Mouse (Mus musculus): ENCODE data around the gene Yipf1. TPM values are rescaled to one million over a fixed set of nuclear protein-coding genes. Genes with fewer than 3 reads are reported as not detected.

Yipf1 gene
- polyA plus RNA-seq, 1 experiment: 37.3 TPM

DNA sequence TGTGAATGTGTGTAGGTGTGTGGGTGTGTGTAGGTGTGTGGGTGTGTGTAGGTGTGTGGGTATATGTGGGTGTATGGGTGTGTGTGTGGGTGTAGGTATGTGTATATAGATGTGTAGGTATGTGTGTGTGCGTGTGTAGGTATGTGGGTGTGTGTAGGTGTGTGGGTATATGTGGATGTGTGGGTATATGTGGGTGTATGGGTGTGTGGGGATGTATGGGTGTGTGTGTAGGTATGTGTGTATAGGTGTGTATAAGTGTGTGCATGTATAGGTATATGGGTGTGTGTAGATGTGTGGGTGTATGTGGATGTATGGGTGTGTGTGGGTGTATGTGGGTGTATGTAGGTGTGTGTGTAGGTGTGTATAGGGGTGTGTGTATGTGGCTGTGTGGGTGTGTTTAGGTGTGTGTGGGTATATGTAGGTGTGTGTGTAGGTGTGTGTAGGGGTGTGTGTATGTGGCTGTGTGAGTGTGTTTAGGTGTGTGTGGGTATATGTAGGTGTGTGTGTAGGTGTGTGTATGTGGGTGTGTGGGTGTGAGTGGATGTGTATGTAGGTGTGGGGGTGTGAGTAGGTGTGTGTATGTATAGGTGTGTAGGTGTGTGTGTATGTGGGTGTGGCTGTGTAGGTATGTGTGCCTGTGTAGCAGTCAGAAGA is 13.1 kb upstream of the Yipf1 start:
- no peak overlapping the region for H3ac ChIP-seq (ENCODE audit: control insufficient read depth, insufficient read length)
- no peaks in the 10 kb centered on the region for H3K79me2 ChIP-seq (ENCODE audit: control insufficient read depth, insufficient read depth)
- peak overlapping the region; percentile 16 for H3K4me2 ChIP-seq (ENCODE audit: low read depth)
- no peak overlapping the region for H3K4me3 ChIP-seq
- H3K27me3 ChIP-seq (ENCODE audit: control insufficient read depth, insufficient read depth, insufficient read length): peaks cover 37% of the 10 kb centered on the region
- H3K36me3 ChIP-seq (ENCODE audit: control insufficient read depth, insufficient read depth): no peaks in the 10 kb centered on the region
- TF ChIP-seq SRF (IDR thresholded peaks at IDR 0.05; ENCODE audit: control insufficient read depth, insufficient read length, low read depth) (no peak), REST (IDR thresholded peaks at IDR 0.05; ENCODE audit: insufficient read depth, insufficient read length) (no peak), TCF3 (IDR thresholded peaks at IDR 0.05; ENCODE audit: insufficient read length, low read depth) (no peak), POLR2AphosphoS2 (IDR thresholded peaks at IDR 0.05; ENCODE audit: insufficient read length, low read depth) (no peak), MAX (IDR thresholded peaks at IDR 0.05; ENCODE audit: low read depth) (no peak), POLR2A (IDR thresholded peaks at IDR 0.05; ENCODE audit: insufficient read length, low read depth) (no peak)

DNA sequence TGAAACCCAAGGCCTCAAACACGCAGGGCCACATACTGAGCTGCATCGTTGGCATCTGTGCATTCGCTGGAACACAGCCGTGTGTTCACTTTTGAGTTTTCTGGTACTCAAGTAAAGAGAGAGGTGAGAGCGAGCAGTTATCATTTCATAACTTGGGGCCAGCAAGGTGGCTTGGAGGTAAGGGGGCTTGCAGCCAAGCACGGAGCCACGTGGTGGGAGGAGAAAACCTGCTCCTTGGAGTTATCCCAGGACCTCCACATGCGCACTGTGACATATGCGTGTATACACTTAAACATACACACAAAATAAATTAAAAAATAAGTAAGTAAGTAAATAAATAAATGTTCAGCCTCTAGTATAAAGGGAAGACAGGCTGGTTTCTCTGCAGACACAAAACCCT is 11.9 kb upstream of the Yipf1 start:
- Histone ChIP-seq H3K36me3 (ENCODE audit: control insufficient read depth, insufficient read depth) (no peaks in the 10 kb centered on the region), H3K4me2 (ENCODE audit: low read depth) (no peak overlapping the region), H3ac (ENCODE audit: control insufficient read depth, insufficient read length) (no peak overlapping the region), H3K79me2 (ENCODE audit: control insufficient read depth, insufficient read depth) (no peaks in the 10 kb centered on the region), H3K27me3 (ENCODE audit: control insufficient read depth, insufficient read depth, insufficient read length) (peaks cover 37% of the 10 kb centered on the region), H3K4me3 (no peak overlapping the region)
- TF ChIP-seq MAX (IDR thresholded peaks at IDR 0.05; ENCODE audit: low read depth): no peak

DNA sequence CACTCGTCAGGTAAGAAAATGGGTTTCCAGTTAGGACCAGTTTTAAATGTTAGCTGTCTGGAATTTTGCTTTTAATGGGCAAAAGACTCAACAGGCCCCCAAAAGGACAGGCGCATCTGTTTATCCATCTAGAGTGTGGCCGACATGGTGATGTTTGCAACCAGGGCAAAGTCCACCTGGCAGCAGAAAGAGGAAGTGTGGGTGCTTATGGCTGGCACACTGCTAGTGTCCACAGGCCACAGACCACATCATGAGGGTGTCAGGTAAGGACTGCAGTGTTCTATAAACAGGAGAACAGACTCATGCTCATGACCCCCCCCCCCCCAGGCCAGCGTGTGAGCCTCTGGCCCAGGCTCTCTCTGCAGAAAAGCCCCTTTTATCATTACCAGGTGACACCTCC is 11.3 kb upstream of the Yipf1 start:
- no peak overlapping the region for H3K4me3 ChIP-seq
- H3K36me3 ChIP-seq (ENCODE audit: control insufficient read depth, insufficient read depth): no peaks in the 10 kb centered on the region
- TF ChIP-seq POLR2AphosphoS2 (IDR thresholded peaks at IDR 0.05; ENCODE audit: insufficient read length, low read depth) (no peak), POLR2A (IDR thresholded peaks at IDR 0.05; ENCODE audit: insufficient read length, low read depth) (no peak), TCF12 (IDR thresholded peaks at IDR 0.05; ENCODE audit: insufficient read depth, poor library complexity, severe bottlenecking) (no peak), E2F4 (IDR thresholded peaks at IDR 0.05; ENCODE audit: insufficient read depth) (no peak), MAX (IDR thresholded peaks at IDR 0.05; ENCODE audit: low read depth) (no peak), TCF3 (IDR thresholded peaks at IDR 0.05; ENCODE audit: insufficient read length, low read depth) (no peak)
- no peaks in the 10 kb centered on the region for H3K79me2 ChIP-seq (ENCODE audit: control insufficient read depth, insufficient read depth)
- H3K27me3 ChIP-seq (ENCODE audit: control insufficient read depth, insufficient read depth, insufficient read length): peaks cover 35% of the 10 kb centered on the region
- no peak overlapping the region for H3ac ChIP-seq (ENCODE audit: control insufficient read depth, insufficient read length)
- no peak overlapping the region for H3K4me2 ChIP-seq (ENCODE audit: low read depth)

DNA sequence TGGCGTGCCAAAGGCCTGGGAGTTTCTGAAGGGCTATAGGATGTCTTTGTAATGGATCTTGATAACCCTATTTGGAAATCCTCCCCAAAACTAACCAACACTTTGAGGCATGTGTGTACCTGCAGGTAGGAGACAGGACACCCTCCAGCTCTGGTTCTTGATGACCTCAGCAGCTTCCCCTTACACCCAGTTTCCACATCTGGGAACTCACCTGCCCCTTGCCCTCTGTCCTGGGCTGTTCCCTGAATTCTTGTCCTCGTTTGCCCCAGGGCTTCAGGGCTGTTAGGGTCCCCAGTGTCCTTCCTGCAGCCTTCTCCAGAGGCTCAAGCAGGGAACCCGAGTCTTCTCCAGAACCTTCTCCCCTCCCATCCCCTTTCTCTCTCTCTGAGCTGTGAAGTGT is 10.6 kb upstream of the Yipf1 start:
- Histone ChIP-seq H3K36me3 (ENCODE audit: control insufficient read depth, insufficient read depth) (no peaks in the 10 kb centered on the region), H3K79me2 (ENCODE audit: control insufficient read depth, insufficient read depth) (no peaks in the 10 kb centered on the region), H3K4me2 (ENCODE audit: low read depth) (no peak overlapping the region), H3ac (ENCODE audit: control insufficient read depth, insufficient read length) (no peak overlapping the region), H3K27me3 (ENCODE audit: control insufficient read depth, insufficient read depth, insufficient read length) (peaks cover 36% of the 10 kb centered on the region), H3K4me3 (no peak overlapping the region)
- TF ChIP-seq POLR2A (IDR thresholded peaks at IDR 0.05; ENCODE audit: insufficient read length, low read depth): no peak
- no peak for TF ChIP-seq MYOG (IDR thresholded peaks at IDR 0.05; ENCODE audit: control insufficient read depth in 1 of 3, insufficient read depth in 1 of 3, insufficient read length in 2 of 3, low read depth in 2 of 3)
- no peak for TF ChIP-seq MYOD1 (IDR thresholded peaks at IDR 0.05; ENCODE audit: control insufficient read depth in 1 of 3, insufficient read length in 2 of 3, low read depth in 2 of 3)
- TF ChIP-seq USF1 (IDR thresholded peaks at IDR 0.05; ENCODE audit: low read depth): no peak
- TF ChIP-seq SRF (IDR thresholded peaks at IDR 0.05; ENCODE audit: control insufficient read depth, insufficient read length, low read depth): no peak
- TF ChIP-seq REST (IDR thresholded peaks at IDR 0.05; ENCODE audit: insufficient read depth, insufficient read length): no peak
- no peak for TF ChIP-seq E2F4 (IDR thresholded peaks at IDR 0.05; ENCODE audit: insufficient read depth)
- TF ChIP-seq MAX (IDR thresholded peaks at IDR 0.05; ENCODE audit: low read depth): no peak

DNA sequence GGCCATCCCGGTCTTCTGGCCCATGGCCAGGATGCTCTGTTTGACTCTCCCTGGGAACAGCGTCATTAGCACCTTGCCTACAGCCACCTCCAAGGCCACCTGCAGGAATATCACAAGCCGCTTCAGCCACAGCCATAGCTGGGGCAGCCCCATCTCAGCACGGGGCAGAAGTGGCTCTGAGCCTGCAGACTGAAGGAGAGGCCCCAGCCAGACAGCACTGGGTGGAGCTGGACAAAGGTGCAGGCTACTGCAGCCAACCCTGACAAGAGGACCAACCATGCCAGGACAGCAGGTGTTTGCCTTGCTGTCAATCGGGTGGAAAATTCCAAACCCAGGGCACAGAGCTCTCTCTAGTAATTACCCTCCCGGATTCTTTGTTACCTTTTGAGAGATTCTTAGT is 7.2 kb upstream of the Yipf1 start, which contains the start of gene Dio1:
Gene Dio1 (minus strand): TSS at position 204 of the 400 bp plus-strand sequence.
- no peaks in the 10 kb centered on the region for H3K79me2 ChIP-seq (ENCODE audit: control insufficient read depth, insufficient read depth)
- H3K36me3 ChIP-seq (ENCODE audit: control insufficient read depth, insufficient read depth): no peaks in the 10 kb centered on the region
- H3K27me3 ChIP-seq (ENCODE audit: control insufficient read depth, insufficient read depth, insufficient read length): peaks cover 43% of the 10 kb centered on the region
- TF ChIP-seq MYOD1 (IDR thresholded peaks at IDR 0.05; ENCODE audit: control insufficient read depth in 1 of 3, insufficient read length in 2 of 3, low read depth in 2 of 3): peak in 2 of 3 experiments; percentile 2 to 15
- no peak for TF ChIP-seq POLR2A (IDR thresholded peaks at IDR 0.05; ENCODE audit: insufficient read length, low read depth)
- no peak for TF ChIP-seq CEBPB (IDR thresholded peaks at IDR 0.05; ENCODE audit: insufficient read depth, poor library complexity, severe bottlenecking)
- TF ChIP-seq MAX (IDR thresholded peaks at IDR 0.05; ENCODE audit: low read depth): no peak
- no peak for TF ChIP-seq TCF3 (IDR thresholded peaks at IDR 0.05; ENCODE audit: insufficient read length, low read depth)
- no peak for TF ChIP-seq USF1 (IDR thresholded peaks at IDR 0.05; ENCODE audit: low read depth)
- no peak for TF ChIP-seq POLR2AphosphoS2 (IDR thresholded peaks at IDR 0.05; ENCODE audit: insufficient read length, low read depth)
- TF ChIP-seq SRF (IDR thresholded peaks at IDR 0.05; ENCODE audit: control insufficient read depth, insufficient read length, low read depth): no peak
- TF ChIP-seq TCF12 (IDR thresholded peaks at IDR 0.05; ENCODE audit: insufficient read depth, poor library complexity, severe bottlenecking): no peak
- H3K4me2 ChIP-seq (ENCODE audit: low read depth): no peak within 1 kb of the TSS
- no peak within 1 kb of the TSS for H3K4me3 ChIP-seq
- no peak within 1 kb of the TSS for H3ac ChIP-seq (ENCODE audit: control insufficient read depth, insufficient read length)
